Mouse (Mus musculus) CD4-positive naive resting alpha-beta T cell, adult 76 days (primary cell): ENCODE results near the gene Lsm14b. TPM values are rescaled to one million over a fixed set of nuclear protein-coding genes. Genes with fewer than 3 reads are reported as not detected.

Experiments
- total RNA-seq: library from RNA; stranded (reverse); gene quantifications from one replicate; pipeline ENCODE4 v1.2.4, GENCODE M21; 2023

Lsm14b gene
- 39.2 TPM for total RNA-seq

GRCm38 (mm10) chr2:180024401-180025098 is at the start of gene Lsm14b:
Gene Lsm14b (plus strand): TSS chr2:180024987.

GRCm38 (mm10) chr2:179976628-179977343 is 48.0 kb upstream of the Lsm14b start, which contains the start of gene Taf4:
Gene Taf4 (minus strand): TSS chr2:179976646.

GRCm38 (mm10) chr2:180042256-180042857 is 17.6 kb downstream of the Lsm14b start, which contains the start of the genes Psma7 and Ss18l1:
Gene Psma7 (minus strand): TSS chr2:180042433.
Gene Ss18l1 (plus strand): TSS chr2:180042509.

GRCm38 (mm10) chr2:180070481-180071453 is 46.0 kb downstream of the Lsm14b start, which contains the start of gene Mtg2:
Gene Mtg2 (plus strand): TSS chr2:180070588.

Other genes with a start within 250 kb of the Lsm14b start
- gene Taf4, start 48.3 kb upstream of the Lsm14b start, total RNA-seq, result 38.7 TPM
- gene Psma7, start 17.4 kb downstream of the Lsm14b start, total RNA-seq, result 120 TPM
- gene Ss18l1, start 17.5 kb downstream of the Lsm14b start, total RNA-seq, result 5.3 TPM
- 17.5 TPM for gene Mtg2, start 45.6 kb downstream of the Lsm14b start, total RNA-seq
- gene Hrh3, start 79.5 kb downstream of the Lsm14b start, total RNA-seq, result not detected
- 31.1 TPM for gene Osbpl2, start 94.3 kb downstream of the Lsm14b start, total RNA-seq
- 129 TPM for gene Adrm1, start 146.5 kb downstream of the Lsm14b start, total RNA-seq
- gene Lama5, start 200.9 kb downstream of the Lsm14b start, total RNA-seq, result 0.29 TPM
- gene Rps21, start 232.4 kb downstream of the Lsm14b start, total RNA-seq, result 2,699 TPM
- gene Cables2, start 248.5 kb downstream of the Lsm14b start, total RNA-seq, result 41.6 TPM